Mouse (Mus musculus) B cell, adult (primary cell): ENCODE measurements around the gene Imp4. TPM values are rescaled to one million over a fixed set of nuclear protein-coding genes. Genes with fewer than 3 reads are reported as not detected.

Source experiments
- total RNA-seq: library from RNA; stranded (reverse); gene quantifications from 4 replicates; pipeline ENCODE4 v1.2.4, GENCODE M21; 2023; ENCODE audit not compliant: inconsistent age

Imp4 gene
- 68.5 to 84.0 TPM (median 78.9 TPM) in 4 replicates for total RNA-seq

GRCm38 (mm10) chr1:34439215-34439960 lies at the start of gene Imp4, which contains the start of gene Ccdc115:
Gene Imp4 (plus strand): TSS chr1:34439851.
Gene Ccdc115 (minus strand): TSS chr1:34439672.

GRCm38 (mm10) chr1:34459284-34460060 lies 19.8 kb downstream of the Imp4 start, which contains the start of gene Ptpn18:
Gene Ptpn18 (plus strand): TSS chr1:34459762.

Other genes with a start within 250 kb of the Imp4 start
- 18.2 to 21.7 TPM (median 20.3 TPM) in 4 replicates for gene Ccdc115, start 179 bp upstream of the Imp4 start, total RNA-seq
- 102 to 130 TPM (median 112 TPM) in 4 replicates for gene Ptpn18, start 19.9 kb downstream of the Imp4 start, total RNA-seq
- gene Prss39, start 58.6 kb downstream of the Imp4 start, total RNA-seq = not detected in 4 replicates
- not detected in 4 replicates for gene Cfc1, start 95.8 kb downstream of the Imp4 start, total RNA-seq
- not detected in 4 replicates for gene Prss40, start 121.1 kb downstream of the Imp4 start, total RNA-seq
- gene Amer3, start 139.8 kb downstream of the Imp4 start, total RNA-seq = not detected in 4 replicates